ENCODE assay signal across 24 mouse cellular contexts in the genomic region with DNA sequence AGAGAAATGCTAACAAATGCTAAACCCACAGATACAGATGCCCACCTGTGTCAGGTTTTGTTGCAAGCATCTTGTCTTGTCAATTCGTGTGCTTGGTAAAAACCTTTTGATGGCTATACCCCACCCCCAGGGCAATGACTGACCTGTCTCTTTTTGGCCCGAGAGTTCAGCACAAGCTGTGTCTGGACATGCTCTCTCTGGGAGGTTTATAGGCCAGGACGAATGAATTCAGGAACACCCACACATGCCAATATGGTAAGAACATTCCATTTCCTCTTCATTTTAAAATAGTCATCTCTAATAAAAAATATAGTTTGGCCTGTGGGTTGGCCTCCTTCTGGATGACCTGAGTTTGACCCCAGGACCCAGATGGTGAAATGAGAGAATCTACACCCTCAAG.
A peak's percentile ranks its signal among the peaks of the same experiment; 100 is the strongest.
DNase-seq lines count a peak whose midpoint lies in the region; ATAC-seq and TF ChIP-seq lines count a peak whose summit lies in the region.
"Had no signal": no experiment of that assay in that cellular context is flagged by ENCODE, and none has a peak within 500 bp of the region (broad histone marks: within the 10 kb centered on the region; RNA-seq: fewer than 3 reads in every experiment).

No protein-coding gene starts in this region.

- peaks cover 96% of the 10 kb centered on the region for H3K4me1 ChIP-seq in megakaryocyte, embryonic 14.5 days
- H3K4me1 ChIP-seq in cerebellum, adult 2 months (ENCODE audit: control insufficient read depth, insufficient read depth, low read length): peaks cover 18% of the 10 kb centered on the region
- H3K4me1 ChIP-seq in thymus, adult 2 months (replicated peaks; ENCODE audit: control insufficient read depth, insufficient read depth, low read length): no peaks in the 10 kb centered on the region
- H3K4me1 ChIP-seq: neural tube, embryonic 15.5 days had no signal

- no peaks in the 10 kb centered on the region for H3K9me3 ChIP-seq in megakaryocyte, embryonic 14.5 days
- H3K9me3 ChIP-seq: hindbrain, embryonic 13.5 days; kidney, embryonic 15.5 days; limb, embryonic 15.5 days; liver, embryonic 15.5 days; lung, embryonic 15.5 days; midbrain, embryonic 10.5 days; neural tube, embryonic 15.5 days had no signal

- H3K27me3 ChIP-seq in megakaryocyte, embryonic 14.5 days (replicated peaks): no peaks in the 10 kb centered on the region
- no peaks in the 10 kb centered on the region for H3K27me3 ChIP-seq in cerebellum, adult 2 months (ENCODE audit: control insufficient read depth, insufficient read depth, low read length)
- no peaks in the 10 kb centered on the region for H3K27me3 ChIP-seq in thymus, adult 2 months (ENCODE audit: control insufficient read depth, insufficient read depth, low read length)
- H3K27me3 ChIP-seq: hindbrain, embryonic 13.5 days; kidney, embryonic 15.5 days; limb, embryonic 15.5 days; liver, embryonic 15.5 days; lung, embryonic 15.5 days; neural tube, embryonic 15.5 days had no signal

- ATAC-seq in megakaryocyte, adult 5-6 weeks (ENCODE audit: poor library complexity, severe bottlenecking): no peak
- no peak for ATAC-seq in erythroid progenitor cell, adult 5-6 weeks (replicated peaks; ENCODE audit: low FRiP score, poor library complexity, severe bottlenecking)
- ATAC-seq: forebrain, embryonic 16.5 days; midbrain, embryonic 16.5 days had no signal

- H3K36me3 ChIP-seq in megakaryocyte, embryonic 14.5 days (replicated peaks; ENCODE audit: low read length): peaks cover 9% of the 10 kb centered on the region
- H3K36me3 ChIP-seq in thymus, adult 2 months (ENCODE audit: control insufficient read depth, insufficient read depth, low read length): no peaks in the 10 kb centered on the region
- H3K36me3 ChIP-seq: hindbrain, embryonic 13.5 days; kidney, embryonic 15.5 days; limb, embryonic 15.5 days; liver, embryonic 15.5 days; lung, embryonic 15.5 days; midbrain, embryonic 10.5 days; neural tube, embryonic 15.5 days had no signal

- no peak for TF ChIP-seq POLR2A in cerebellum, adult 2 months (IDR thresholded peaks at IDR 0.05; ENCODE audit: borderline replicate concordance, insufficient read depth, low read length)
- TF ChIP-seq POLR2A in thymus, adult 2 months (IDR thresholded peaks at IDR 0.05; ENCODE audit: control insufficient read depth, extremely low read depth, insufficient read depth, low read length, poor library complexity): no peak

- H3K27ac ChIP-seq in cerebellum, adult 2 months (ENCODE audit: insufficient read depth, low read length): no peak overlapping the region
- H3K27ac ChIP-seq in thymus, adult 2 months (ENCODE audit: control insufficient read depth, insufficient read depth, low read length): no peak overlapping the region
- H3K27ac ChIP-seq: hindbrain, embryonic 13.5 days; kidney, embryonic 15.5 days; limb, embryonic 15.5 days; liver, embryonic 15.5 days; lung, embryonic 15.5 days; midbrain, embryonic 10.5 days; neural tube, embryonic 15.5 days had no signal

- no peak for TF ChIP-seq CTCF in cerebellum, adult 2 months (IDR thresholded peaks at IDR 0.05; ENCODE audit: borderline replicate concordance, insufficient read depth, low read depth, low read length)
- TF ChIP-seq CTCF in thymus, adult 2 months (IDR thresholded peaks at IDR 0.05; ENCODE audit: borderline replicate concordance, control insufficient read depth, extremely low read depth, insufficient read depth, low read length, poor library complexity): no peak

- peak; percentile 23 for DNase-seq in Muller cell, postnatal 12 days (ENCODE audit: inconsistent ontology term)
- peak; percentile 36 to 70 for DNase-seq in cerebellum, adult 2 months
- DNase-seq in cerebellum, postnatal 25 days: peak; percentile 41 to 59
- DNase-seq in B cell, adult 2 months: no peak
- DNase-seq in thymus, adult 2 months: no peak
- DNase-seq: adrenal gland, postnatal 10 days; embryo, embryonic 11 days; gastrocnemius, postnatal 10 days; heart, adult 18-20 months; layer of hippocampus, adult 9-11 months; lung, postnatal 4 days; thymus, postnatal 25 days had no signal

- H3K4me3 ChIP-seq in megakaryocyte, embryonic 14.5 days (replicated peaks): peak overlapping the region; percentile 40
- no peak overlapping the region for H3K4me3 ChIP-seq in cerebellum, adult 2 months (replicated peaks; ENCODE audit: insufficient read depth, low read depth, low read length)
- no peak overlapping the region for H3K4me3 ChIP-seq in thymus, adult 2 months (ENCODE audit: control insufficient read depth, insufficient read depth, low read length)
- H3K4me3 ChIP-seq: hindbrain, embryonic 13.5 days; kidney, embryonic 15.5 days; limb, embryonic 15.5 days; liver, embryonic 15.5 days; lung, embryonic 15.5 days; midbrain, embryonic 10.5 days; neural tube, embryonic 15.5 days had no signal

- WGBS in cerebellum, adult 2 months: 5% methylated on average over 3 of the region's 3 CpGs
- 87% methylated on average over 3 of the region's 3 CpGs for WGBS in thymus, adult 2 months

Comparison
In these comparisons a context has a peak if more than half of its experiments do, and no peak if none do; other contexts are left out.
1. DNase-seq: peak in Muller cell, postnatal 12 days (single experiment), cerebellum, adult 2 months (2 of 2) and cerebellum, postnatal 25 days (2 of 2); none in B cell, adult 2 months (0 of 2) and thymus, adult 2 months (single experiment).